Mouse (Mus musculus): ENCODE measurements around the gene Abca15. TPM values are rescaled to one million over a fixed set of nuclear protein-coding genes. Genes with fewer than 3 reads are reported as not detected.

The Abca15 gene
- polyA plus RNA-seq, 1 experiment from 2014 or later: not detected

Other genes with a start within 250 kb of the Abca15 start
- 0.05 TPM in 1 of 2 replicates, not detected in the other for gene Dnah3, start 233.4 kb upstream of the Abca15 start, polyA plus RNA-seq (2016; fragmentation: Nextera tagmentation; extraction: Ambion mirVana)
- 19.1 and 20.3 TPM in 2 replicates for gene Tmem159, start 226.3 kb upstream of the Abca15 start, polyA plus RNA-seq (2016; fragmentation: Nextera tagmentation; extraction: Ambion mirVana)
- not detected in 2 replicates for gene Zp2, start 183.4 kb upstream of the Abca15 start, polyA plus RNA-seq (2016; fragmentation: Nextera tagmentation; extraction: Ambion mirVana)
- gene Anks4b, start 154.8 kb upstream of the Abca15 start, polyA plus RNA-seq (2016; fragmentation: Nextera tagmentation; extraction: Ambion mirVana): 0.06 TPM in 1 of 2 replicates, not detected in the other
- gene Crym, start 126.6 kb upstream of the Abca15 start, polyA plus RNA-seq (2016; fragmentation: Nextera tagmentation; extraction: Ambion mirVana): 6.1 and 8.8 TPM in 2 replicates
- gene Abca14, start 124.7 kb upstream of the Abca15 start, polyA plus RNA-seq (2016; fragmentation: Nextera tagmentation; extraction: Ambion mirVana): not detected in 2 replicates
- gene Abca16, start 81.0 kb downstream of the Abca15 start, polyA plus RNA-seq (2016; fragmentation: Nextera tagmentation; extraction: Ambion mirVana): not detected in 2 replicates